Mouse (Mus musculus) brain, adult 2 months (tissue): ENCODE results near the gene Il22.
"Not testable (repeated sequence)": the region's sequence is repeated elsewhere in the genome, so short reads cannot be mapped to it uniquely, and the experiment has no call there.

ENCODE experiments used
- DNase-seq: peaks from one replicate; pipeline ENCODE4 v3.0.0; 2011; ENCODE audit warnings: low read depth, low spot score

Il22 gene

DNA sequence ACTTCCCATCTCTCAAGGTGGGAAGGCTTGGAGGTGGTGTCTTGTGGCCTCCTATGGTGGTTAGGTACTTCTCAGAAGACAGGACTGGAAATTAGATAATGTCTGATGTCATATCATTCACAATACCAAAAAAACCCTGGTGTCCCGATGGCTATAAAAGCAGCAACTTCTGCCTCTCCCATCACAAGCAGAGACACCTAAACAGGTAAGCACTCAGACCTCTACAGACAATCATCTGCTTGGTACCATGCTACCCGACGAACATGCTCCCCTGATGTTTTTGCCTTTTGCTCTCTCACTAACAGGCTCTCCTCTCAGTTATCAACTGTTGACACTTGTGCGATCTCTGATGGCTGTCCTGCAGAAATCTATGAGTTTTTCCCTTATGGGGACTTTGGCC is at the start of gene Il22:
Il22 (plus strand) TSS at position 301 of the 400 bp plus-strand sequence.
- no peak for DNase-seq

DNA sequence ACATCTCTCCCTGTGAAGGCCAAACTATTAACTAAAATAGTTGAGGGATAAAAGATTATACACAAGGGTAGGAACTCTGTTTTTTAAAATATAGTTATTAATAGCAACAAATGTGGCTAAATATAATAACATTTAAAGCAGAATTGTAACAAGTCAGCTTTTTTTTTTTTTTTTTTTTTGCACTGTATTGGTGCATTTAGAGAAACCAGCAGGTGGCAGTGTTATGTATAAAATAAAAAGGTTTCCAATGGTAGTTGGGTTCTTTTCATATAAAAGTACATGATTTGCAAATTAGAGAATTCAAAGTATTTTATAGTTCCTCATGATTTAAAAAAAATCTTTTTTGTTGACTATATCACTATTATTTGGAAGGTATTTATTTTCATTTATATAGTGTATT is 48.8 kb upstream of the Il22 start:
- peak; percentile 33 for DNase-seq

DNA sequence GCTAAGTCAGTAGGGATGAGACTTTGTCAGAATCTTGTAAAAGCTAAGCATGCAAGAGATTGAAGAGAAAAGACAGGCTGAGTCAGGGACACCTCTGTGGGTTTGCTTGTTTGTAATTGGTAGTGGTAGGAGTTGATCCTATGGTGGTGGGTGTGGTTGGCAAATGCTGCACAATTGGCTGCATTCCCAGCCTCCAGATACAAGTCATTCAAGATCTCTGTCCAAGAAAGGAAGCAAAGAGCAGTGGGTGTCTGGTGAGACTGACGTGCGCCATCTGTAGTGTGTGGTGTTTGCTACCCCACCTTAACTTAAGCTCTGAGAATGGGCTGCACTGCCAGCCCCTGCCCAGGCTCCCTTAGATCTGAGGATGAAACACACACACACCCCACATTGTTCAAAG is 43.6 kb upstream of the Il22 start:
- DNase-seq: peak; percentile 92

DNA sequence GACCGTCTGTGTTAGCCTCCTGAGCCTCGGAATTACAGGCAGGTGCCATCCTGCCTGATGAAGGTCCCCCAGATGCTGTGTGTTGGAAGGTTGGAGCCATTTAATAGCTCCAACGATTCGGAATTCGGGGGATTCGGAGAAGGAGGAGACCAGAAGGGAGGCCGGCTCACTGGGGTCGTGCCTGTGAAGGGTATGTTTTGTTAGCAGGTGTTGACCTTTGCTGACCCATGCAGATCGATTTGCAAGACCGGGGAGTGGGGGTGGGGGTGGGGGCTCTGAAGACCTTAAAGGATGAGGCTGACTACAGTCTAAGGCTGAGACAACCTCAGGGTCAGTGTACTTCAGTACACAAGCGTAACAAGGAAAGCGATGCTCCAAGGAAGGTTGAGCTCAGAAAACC is 35.5 kb upstream of the Il22 start:
- no peak for DNase-seq

DNA sequence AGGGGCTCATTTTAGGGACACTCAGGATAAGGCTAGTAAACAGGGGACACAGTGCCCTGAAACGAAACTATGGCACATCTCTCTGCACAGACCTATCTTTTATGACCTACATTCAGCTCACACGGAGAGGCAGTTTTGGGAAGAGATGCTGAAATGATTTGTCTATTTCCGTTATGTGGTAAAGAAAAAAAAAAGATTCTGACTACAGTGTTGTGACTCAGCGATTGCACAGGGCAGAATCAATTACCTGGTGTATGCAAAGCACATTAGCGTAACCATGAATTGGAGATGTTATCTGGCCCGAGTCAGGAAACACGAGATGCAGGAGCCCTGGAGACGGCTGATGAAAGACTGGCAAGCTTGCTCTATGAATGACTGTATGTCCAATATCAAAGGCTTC is 32.3 kb upstream of the Il22 start:
- peak; percentile 39 for DNase-seq

DNA sequence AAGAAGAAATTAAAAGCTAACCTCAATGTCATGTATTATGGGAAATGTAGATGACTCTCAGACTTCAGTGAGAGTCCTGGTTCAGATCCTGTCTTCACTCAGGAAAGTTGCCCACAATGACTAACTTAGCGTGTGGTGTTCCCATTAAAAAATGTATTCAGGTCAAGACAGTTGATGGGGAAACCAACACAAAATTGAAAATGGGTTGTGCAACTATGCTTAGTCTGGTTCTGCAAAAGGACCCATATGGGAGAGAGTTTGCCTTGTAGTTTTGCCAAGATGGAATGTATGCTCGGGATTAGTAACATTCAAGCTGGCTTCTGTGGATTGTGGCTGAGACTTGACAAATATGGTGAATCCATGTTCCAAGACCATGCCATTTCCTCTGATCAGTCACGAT is 31.9 kb upstream of the Il22 start:
- DNase-seq: peak; percentile 58

DNA sequence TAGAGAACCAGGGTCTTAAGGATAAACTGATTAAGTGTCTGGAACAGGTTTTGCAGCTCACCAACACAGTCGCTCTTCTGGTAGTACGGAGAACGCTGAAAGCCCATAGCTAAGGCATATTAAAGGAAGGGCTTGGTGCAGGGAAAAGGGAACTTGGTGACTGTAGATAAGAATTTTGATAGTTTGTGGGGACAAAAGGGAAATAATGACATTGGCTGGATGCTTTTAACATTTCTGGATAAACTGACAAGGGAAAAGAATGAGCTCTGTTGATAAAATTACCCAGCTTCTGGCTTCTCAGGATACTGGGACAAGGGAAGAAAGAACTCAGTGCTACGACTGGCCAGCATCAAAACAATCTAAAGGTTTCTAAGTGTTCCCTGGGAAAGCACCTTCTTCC is 29.2 kb upstream of the Il22 start:
- not testable (repeated sequence) for DNase-seq

DNA sequence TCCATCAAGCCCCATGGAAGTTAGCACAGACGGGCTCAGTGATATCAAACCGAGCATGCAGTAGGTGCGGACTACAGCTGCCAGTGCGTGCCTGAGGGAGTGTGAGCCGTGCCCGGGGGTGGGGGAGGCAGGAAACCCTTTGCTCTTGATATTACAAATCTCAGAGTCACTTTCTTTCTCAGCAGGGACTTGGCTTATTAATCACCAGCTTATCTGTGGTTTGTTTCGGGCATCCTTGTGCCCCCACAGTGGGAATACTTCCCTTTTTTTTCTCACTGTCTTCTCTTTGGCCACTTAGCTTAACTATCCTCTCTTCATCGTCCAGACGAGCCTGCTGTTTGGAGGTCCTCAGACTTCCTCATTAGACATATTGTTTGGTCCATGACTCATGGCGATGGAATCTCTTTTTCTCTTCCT is 26.0 kb upstream of the Il22 start:
- no peak for DNase-seq

DNA sequence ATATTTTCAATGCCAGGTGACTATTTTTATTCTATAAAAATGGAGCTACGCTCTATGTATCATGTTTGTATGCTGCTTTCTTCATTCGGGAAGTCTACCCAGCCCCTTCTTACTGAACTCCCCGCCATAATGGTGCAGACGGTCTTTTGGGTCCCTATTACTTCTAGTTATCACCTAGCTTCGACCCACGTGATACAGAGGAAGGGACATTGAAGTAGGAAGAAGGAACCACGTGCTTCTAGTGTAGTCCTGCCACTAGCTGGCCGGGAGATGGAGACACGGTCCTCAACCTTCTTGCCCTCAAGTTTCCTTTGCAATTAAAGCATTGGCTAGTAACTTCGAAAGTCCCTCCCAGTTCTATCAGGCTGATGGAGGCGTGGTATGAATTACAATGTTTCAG is 25.5 kb upstream of the Il22 start:
- no peak for DNase-seq

DNA sequence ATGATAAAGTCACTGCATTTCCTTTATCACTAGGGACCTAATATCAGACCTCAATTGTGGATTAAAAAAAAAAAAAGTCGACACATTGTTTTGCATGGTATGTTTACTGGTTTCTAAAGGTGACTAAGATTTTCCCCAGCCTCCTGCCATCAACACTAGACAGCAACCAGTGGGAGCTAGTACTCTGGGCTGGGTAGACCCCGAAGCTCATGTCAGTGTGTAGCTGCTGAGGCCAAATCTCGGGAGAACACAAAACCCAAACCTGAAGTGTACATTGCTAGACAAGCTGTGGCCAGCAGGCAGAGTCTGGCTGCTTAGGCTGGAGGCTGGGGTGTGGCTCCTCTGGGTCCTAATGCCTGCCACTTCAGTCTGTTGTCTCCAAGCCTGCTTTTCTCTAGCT is 9.6 kb upstream of the Il22 start:
- DNase-seq: not testable (repeated sequence)

DNA sequence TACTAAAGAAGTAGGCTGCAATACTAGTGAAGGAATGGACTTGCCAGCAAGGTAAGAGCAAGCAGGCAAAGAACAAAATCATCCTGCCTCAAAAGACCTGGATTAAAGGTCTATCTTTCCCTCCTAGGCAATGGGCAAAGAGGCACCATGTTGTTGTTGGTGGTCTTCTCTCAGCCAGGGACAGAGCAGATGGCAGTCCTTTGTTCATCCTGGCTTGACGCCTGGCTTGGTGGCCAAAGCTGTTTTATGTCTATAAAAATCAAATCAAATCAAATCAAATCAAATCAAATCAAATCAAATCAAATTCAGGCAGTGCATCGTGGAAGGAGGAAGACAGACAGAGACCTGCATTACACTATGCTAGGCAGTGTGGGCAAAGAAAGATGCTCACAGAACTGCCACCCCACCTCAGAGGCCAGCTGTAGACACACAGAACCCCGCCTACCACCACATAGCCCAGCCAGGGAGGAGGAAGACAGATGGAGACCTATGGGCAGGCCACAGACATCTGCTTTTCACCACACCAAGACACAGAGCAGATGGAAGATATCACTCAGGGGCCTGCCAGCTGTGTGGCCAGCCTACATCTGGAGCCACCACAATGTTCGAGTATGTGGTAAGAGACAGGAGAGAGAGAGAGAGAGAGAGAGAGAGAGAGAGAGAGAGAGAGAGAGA is 11.1 kb downstream of the Il22 start:
- DNase-seq: not testable (repeated sequence)

DNA sequence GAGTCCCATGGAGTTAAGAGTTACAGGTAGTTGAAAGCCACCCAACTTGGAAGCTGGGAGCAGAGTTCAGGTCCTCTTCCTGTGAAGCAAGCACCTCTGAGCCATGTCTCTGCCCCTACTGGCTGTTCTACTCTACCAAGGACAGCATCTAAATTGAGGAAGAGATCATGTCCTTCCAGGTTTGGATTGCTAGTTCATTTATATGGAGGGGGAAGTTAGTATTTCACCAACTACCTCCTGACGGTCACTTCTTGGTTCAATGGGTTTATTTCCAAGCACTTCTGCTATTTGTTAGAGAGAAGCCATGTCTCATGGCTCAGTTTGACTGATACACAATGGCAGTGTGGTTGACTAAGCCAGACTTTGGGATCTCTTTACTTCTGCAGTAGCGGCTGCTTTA is 22.9 kb downstream of the Il22 start:
- DNase-seq: not testable (repeated sequence)

DNA sequence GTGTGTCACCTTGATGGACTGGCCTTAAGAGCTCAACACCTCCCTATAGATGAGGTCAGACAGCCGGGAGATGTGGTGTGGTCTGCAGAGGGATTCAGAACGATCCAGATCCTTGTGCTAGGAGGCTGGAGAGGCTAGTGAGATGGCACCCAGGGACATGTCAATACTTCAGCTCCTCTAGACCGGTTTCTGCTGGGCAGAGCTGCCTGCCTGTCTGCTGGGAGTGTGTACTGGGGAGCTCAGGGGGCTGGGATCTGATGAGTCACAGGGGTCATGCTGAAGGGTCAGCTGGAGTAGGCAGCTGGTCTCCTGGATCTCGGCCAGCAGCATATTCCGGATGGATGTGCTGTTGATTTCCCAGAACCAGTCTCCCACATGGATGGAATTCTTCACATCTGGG is 27.9 kb downstream of the Il22 start:
- DNase-seq: not testable (repeated sequence)

DNA sequence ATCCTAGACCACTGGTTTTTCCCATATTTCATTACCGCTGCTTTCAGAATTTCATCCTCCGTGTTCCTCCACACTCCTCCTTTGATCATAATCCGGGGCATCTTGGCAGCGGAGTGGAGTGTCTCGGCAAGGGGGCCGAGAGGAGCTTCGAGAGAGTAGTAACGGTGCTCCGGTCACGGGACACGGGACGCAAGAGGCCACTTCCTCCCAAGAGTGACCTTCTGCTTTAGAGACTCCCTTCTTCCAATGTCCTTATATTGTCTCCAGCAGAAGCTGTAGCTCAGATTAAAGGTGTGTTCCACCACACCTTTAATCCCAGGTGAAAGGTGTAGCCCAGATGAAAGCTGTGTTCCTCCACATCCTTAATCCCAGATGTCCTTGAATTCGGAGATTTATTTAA is 35.9 kb downstream of the Il22 start, which contains the start of gene Gm32717:
Gm32717 (minus strand) TSS at position 101 of the 400 bp plus-strand sequence.
- not testable (repeated sequence) for DNase-seq

DNA sequence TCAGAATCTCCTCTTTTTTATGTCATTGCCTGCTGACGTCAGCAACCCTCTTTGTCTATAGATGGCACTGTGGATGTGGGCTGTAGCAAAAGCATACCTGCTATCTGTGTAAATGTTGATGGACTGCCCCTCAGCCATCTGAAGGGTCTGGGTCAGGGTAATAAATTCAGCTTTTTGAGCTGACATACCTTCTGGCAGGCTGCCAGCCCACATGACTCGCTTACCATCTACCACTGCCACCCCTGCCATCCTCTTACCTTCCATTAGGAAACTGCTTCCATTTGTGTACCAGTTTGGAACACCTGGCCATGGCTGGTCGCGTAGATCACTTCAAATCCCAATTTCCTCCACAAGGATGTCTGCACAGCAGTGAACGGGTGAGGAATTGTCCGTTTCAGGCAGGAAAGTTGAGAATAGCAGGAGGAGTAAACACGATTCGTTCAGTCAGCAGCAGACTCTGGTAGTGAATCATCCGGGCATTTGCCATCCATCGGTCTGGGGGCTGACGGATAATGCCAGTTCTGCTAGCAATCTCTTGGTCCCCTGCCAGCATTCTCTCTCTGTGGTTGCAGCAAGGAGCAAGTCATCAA is 44.4 kb downstream of the Il22 start:
- peak; percentile 43 for DNase-seq

DNA sequence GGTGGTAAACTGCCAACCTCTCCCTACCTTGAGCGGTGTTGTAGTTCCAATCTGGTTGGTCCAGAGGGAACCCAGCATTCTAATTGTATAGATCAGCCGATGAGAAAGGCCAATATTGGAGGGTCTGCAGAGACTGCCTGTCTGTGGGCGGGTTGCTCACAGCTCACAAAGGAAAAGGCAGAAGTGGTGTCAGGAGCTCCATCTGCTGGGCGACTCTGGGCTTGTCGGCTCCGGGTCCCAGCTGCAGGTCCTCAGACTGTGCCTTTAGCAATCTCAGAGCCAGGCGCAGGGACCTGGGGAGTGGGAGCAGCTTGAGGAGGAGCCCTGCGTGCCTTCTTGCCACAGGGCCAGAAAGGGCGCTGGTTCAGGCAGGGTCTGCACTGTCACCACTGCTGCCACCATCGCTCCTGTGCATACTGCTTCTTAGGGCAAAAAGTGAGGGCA is 46.1 kb downstream of the Il22 start:
- DNase-seq: peak; percentile 35

DNA sequence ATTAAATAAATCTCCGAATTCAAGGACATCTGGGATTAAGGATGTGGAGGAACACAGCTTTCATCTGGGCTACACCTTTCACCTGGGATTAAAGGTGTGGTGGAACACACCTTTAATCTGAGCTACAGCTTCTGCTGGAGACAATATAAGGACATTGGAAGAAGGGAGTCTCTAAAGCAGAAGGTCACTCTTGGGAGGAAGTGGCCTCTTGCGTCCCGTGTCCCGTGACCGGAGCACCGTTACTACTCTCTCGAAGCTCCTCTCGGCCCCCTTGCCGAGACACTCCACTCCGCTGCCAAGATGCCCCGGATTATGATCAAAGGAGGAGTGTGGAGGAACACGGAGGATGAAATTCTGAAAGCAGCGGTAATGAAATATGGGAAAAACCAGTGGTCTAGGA is 53.6 kb downstream of the Il22 start, which contains the start of gene Gm32802:
Gm32802 (plus strand) TSS at position 301 of the 400 bp plus-strand sequence.
- DNase-seq: not testable (repeated sequence)
